ENCODE assay signal across 8 mouse cellular contexts in genomic region chr8:123950077-123950802, GRCm38 (mm10). TPM values are rescaled to one million over a fixed set of nuclear protein-coding genes. Genes with fewer than 3 reads are reported as not detected.
A peak's percentile ranks its signal among the peaks of the same experiment; 100 is the strongest.
DNase-seq lines count a peak whose midpoint lies in the region; ATAC-seq and TF ChIP-seq lines count a peak whose summit lies in the region.

No protein-coding gene starts in this region.

- H3K4me3 ChIP-seq in kidney, adult 2 months (ENCODE audit: insufficient read depth, low read depth, low read length) = peak overlapping the region; percentile 74
- peak overlapping the region; percentile 83 for H3K4me3 ChIP-seq in liver, embryonic 11.5 days (ENCODE audit: low read depth, low read length)
- H3K4me3 ChIP-seq in myocyte = peak overlapping the region; percentile 87
- H3K4me3 ChIP-seq in stomach, embryonic 16.5 days (replicated peaks; ENCODE audit: low read length) = peak overlapping the region; percentile 100

- no peak for TF ChIP-seq POLR2A in kidney, adult 2 months (IDR thresholded peaks at IDR 0.05; ENCODE audit: low read depth, low read length)
- TF ChIP-seq POLR2A in myocyte (IDR thresholded peaks at IDR 0.05; ENCODE audit: insufficient read length, low read depth) = no peak

- H3ac ChIP-seq in myocyte (ENCODE audit: control insufficient read depth, insufficient read length) = peak overlapping the region; percentile 14

- H3K9ac ChIP-seq in liver, embryonic 11.5 days (ENCODE audit: low read depth, low read length) = peak overlapping the region; percentile 75
- H3K9ac ChIP-seq in stomach, embryonic 16.5 days (ENCODE audit: low read length) = peak overlapping the region; percentile 93

- H3K36me3 ChIP-seq in kidney, adult 2 months (ENCODE audit: control insufficient read depth, insufficient read depth, low read length) = no peaks in the 10 kb centered on the region; the same call in none of the 2 replicates
- peaks cover 28% of the 10 kb centered on the region for H3K36me3 ChIP-seq in liver, embryonic 11.5 days (ENCODE audit: control insufficient read depth, insufficient read depth, low read length)
- peaks cover 4% of the 10 kb centered on the region for H3K36me3 ChIP-seq in myocyte (ENCODE audit: control insufficient read depth, insufficient read depth)
- no peaks in the 10 kb centered on the region for H3K36me3 ChIP-seq in stomach, embryonic 16.5 days (ENCODE audit: control insufficient read depth, insufficient read depth, low read length)

- peak; percentile 38 for ATAC-seq in liver, embryonic 11.5 days (replicated peaks; ENCODE audit: low FRiP score)
- ATAC-seq in stomach, embryonic 16.5 days (ENCODE audit: insufficient read depth, low FRiP score) = peak; percentile 22; the same call in 1 of the 2 replicates

- H3K27me3 ChIP-seq in kidney, adult 2 months (replicated peaks; ENCODE audit: control insufficient read depth, insufficient read depth, low read length) = no peaks in the 10 kb centered on the region
- H3K27me3 ChIP-seq in liver, embryonic 11.5 days (replicated peaks; ENCODE audit: control insufficient read depth, insufficient read depth, low read length) = no peaks in the 10 kb centered on the region
- H3K27me3 ChIP-seq in myocyte (ENCODE audit: control insufficient read depth, insufficient read depth, insufficient read length) = no peaks in the 10 kb centered on the region
- H3K27me3 ChIP-seq in stomach, embryonic 16.5 days (ENCODE audit: control insufficient read depth, insufficient read depth, low read length) = no peaks in the 10 kb centered on the region

- no peaks in the 10 kb centered on the region for H3K9me3 ChIP-seq in liver, embryonic 11.5 days (ENCODE audit: control insufficient read depth, low read length)
- no peaks in the 10 kb centered on the region for H3K9me3 ChIP-seq in stomach, embryonic 16.5 days (replicated peaks; ENCODE audit: control insufficient read depth, low read length)

- peaks cover 18% of the 10 kb centered on the region for H3K79me2 ChIP-seq in myocyte (ENCODE audit: control insufficient read depth, insufficient read depth)

- peak overlapping the region; percentile 48; the same call in 1 of the 2 replicates for H3K27ac ChIP-seq in kidney, adult 2 months (ENCODE audit: insufficient read depth, low read depth, low read length)
- H3K27ac ChIP-seq in liver, embryonic 11.5 days (ENCODE audit: low read depth, low read length) = peak overlapping the region; percentile 78
- H3K27ac ChIP-seq in stomach, embryonic 16.5 days (ENCODE audit: low read length) = peak overlapping the region; percentile 94

- 29% methylated on average over 10 of the region's 10 CpGs for WGBS in kidney, adult 2 months
- WGBS in liver, embryonic 11.5 days = 34% methylated on average over 10 of the region's 10 CpGs
- 32% methylated on average over 10 of the region's 10 CpGs for WGBS in stomach, embryonic 16.5 days

- peak; percentile 68 for TF ChIP-seq CTCF in kidney, adult 2 months (conservative IDR thresholded peaks at IDR 0.05; ENCODE audit: insufficient read depth, insufficient read length, low read depth, low read length)

- DNase-seq in 3T3-L1 (ENCODE audit: low read depth, low spot score) (peak; percentile 87), ZHBTc4 (ENCODE audit: low read depth, low spot score) (peak; percentile 89)
- peak; percentile 83 for DNase-seq in embryo, embryonic 10.5 days (ENCODE audit: low spot score)
- peak; percentile 22 for DNase-seq in gastrocnemius, postnatal 25 days
- peak; percentile 77 for DNase-seq in kidney, adult 2 months
- DNase-seq in liver, embryonic 11.5 days (ENCODE audit: low spot score) = peak; percentile 53

- H3K4me2 ChIP-seq in liver, embryonic 11.5 days = peak overlapping the region; percentile 74
- H3K4me2 ChIP-seq in myocyte (ENCODE audit: low read depth) = peak overlapping the region; percentile 99
- H3K4me2 ChIP-seq in stomach, embryonic 16.5 days (ENCODE audit: low read depth, low read length) = peak overlapping the region; percentile 87

- peaks cover 4% of the 10 kb centered on the region; the same call in 1 of the 2 replicates for H3K4me1 ChIP-seq in kidney, adult 2 months (ENCODE audit: control insufficient read depth, insufficient read depth, low read length)
- peaks cover 8% of the 10 kb centered on the region for H3K4me1 ChIP-seq in liver, embryonic 11.5 days (replicated peaks; ENCODE audit: control insufficient read depth, insufficient read depth, low read length)
- peaks cover 6% of the 10 kb centered on the region for H3K4me1 ChIP-seq in stomach, embryonic 16.5 days (ENCODE audit: control insufficient read depth, insufficient read depth, low read length)

TF ChIP-seq in myocyte, 11 proteins besides CTCF, POLR2A, EP300 and RAD21:
- TF ChIP-seq TCF3 (IDR thresholded peaks at IDR 0.05; ENCODE audit: insufficient read length, low read depth) (no peak), CEBPB (IDR thresholded peaks at IDR 0.05; ENCODE audit: insufficient read depth, poor library complexity, severe bottlenecking) (no peak), REST (IDR thresholded peaks at IDR 0.05; ENCODE audit: insufficient read depth, insufficient read length) (no peak), MAX (IDR thresholded peaks at IDR 0.05; ENCODE audit: low read depth) (no peak), E2F4 (IDR thresholded peaks at IDR 0.05; ENCODE audit: insufficient read depth) (no peak), MYOG (IDR thresholded peaks at IDR 0.05; ENCODE audit: control insufficient read depth in 1 of 3, insufficient read depth in 1 of 3, insufficient read length in 2 of 3, low read depth in 2 of 3) (no peak), TCF12 (IDR thresholded peaks at IDR 0.05; ENCODE audit: insufficient read depth, poor library complexity, severe bottlenecking) (no peak), POLR2AphosphoS2 (IDR thresholded peaks at IDR 0.05; ENCODE audit: insufficient read length, low read depth) (no peak), USF1 (IDR thresholded peaks at IDR 0.05; ENCODE audit: low read depth) (no peak), SRF (IDR thresholded peaks at IDR 0.05; ENCODE audit: control insufficient read depth, insufficient read length, low read depth) (no peak), MYOD1 (IDR thresholded peaks at IDR 0.05; ENCODE audit: control insufficient read depth in 1 of 3, insufficient read length in 2 of 3, low read depth in 2 of 3) (no peak)

RNA-seq across cellular contexts. Expression of gene Nup133, which starts 1.2 kb away (rescaled TPM):
- 1 to 10 TPM; 7.3 to 8.7 TPM for total RNA-seq in gastrocnemius, postnatal 25 days (2021)
- polyA plus RNA-seq in kidney, adult 2 months (2012; rRNA removed) = 7.9 and 8.7 TPM in 2 replicates
- polyA plus RNA-seq in liver, embryonic 11.5 days (2014; fragmentation: Nextera tagmentation; extraction: Ambion mirVana) = 47.4 and 49.3 TPM in 2 replicates
- polyA plus RNA-seq in myocyte (2012; fragmentation: generic; extraction: Trizol) = 11.7 TPM
- polyA plus RNA-seq in stomach, embryonic 16.5 days (2015; fragmentation: Nextera tagmentation; extraction: Ambion mirVana) = 28.3 and 29.7 TPM in 2 replicates

RNA-seq across cellular contexts. Expression of gene Abcb10, which starts 32.7 kb away (rescaled TPM):
- 10 to 100 TPM; 13.5 to 14.4 TPM for total RNA-seq in gastrocnemius, postnatal 25 days (2021)
- polyA plus RNA-seq in kidney, adult 2 months (2012; rRNA removed) = 16.4 and 16.5 TPM in 2 replicates
- 115 and 134 TPM in 2 replicates for polyA plus RNA-seq in liver, embryonic 11.5 days (2014; fragmentation: Nextera tagmentation; extraction: Ambion mirVana)
- 11.0 TPM for polyA plus RNA-seq in myocyte (2012; fragmentation: generic; extraction: Trizol)
- polyA plus RNA-seq in stomach, embryonic 16.5 days (2015; fragmentation: Nextera tagmentation; extraction: Ambion mirVana) = 25.0 and 26.0 TPM in 2 replicates

RNA-seq across cellular contexts. Expression of gene Acta1, which starts 55.7 kb away (rescaled TPM):
- total RNA-seq in gastrocnemius, postnatal 25 days (2021) = over 10,000 TPM; 60,490 to 60,709 TPM
- 1.3 and 665 TPM in 2 replicates for polyA plus RNA-seq in kidney, adult 2 months (2012; rRNA removed)
- polyA plus RNA-seq in liver, embryonic 11.5 days (2014; fragmentation: Nextera tagmentation; extraction: Ambion mirVana) = 2.5 and 6.7 TPM in 2 replicates
- polyA plus RNA-seq in myocyte (2012; fragmentation: generic; extraction: Trizol) = 9,007 TPM
- polyA plus RNA-seq in stomach, embryonic 16.5 days (2015; fragmentation: Nextera tagmentation; extraction: Ambion mirVana) = 120 and 1,117 TPM in 2 replicates

Comparison
In these comparisons a context has a peak if more than half of its experiments do, and no peak if none do; other contexts are left out.
1. Peak in every context shown above with its lines: DNase-seq, ATAC-seq, H3K4me3 ChIP-seq and H3K27ac ChIP-seq.
2. DNase-seq: peak in every context shown above with its lines; median percentile 89 in ZHBTc4; 87 in 3T3-L1; 83 in embryo, embryonic 10.5 days; 77 in kidney, adult 2 months; 53 in liver, embryonic 11.5 days; 22 in gastrocnemius, postnatal 25 days.